Mouse (Mus musculus) stomach, embryonic 16.5 days (tissue): ENCODE data around the gene Spata13. TPM values are rescaled to one million over a fixed set of nuclear protein-coding genes. Genes with fewer than 3 reads are reported as not detected.

ENCODE experiments used
- ATAC-seq: fragments of 200-750 bp; cut with Nextera tagmentation; 2 replicates; pipeline ENCODE4 v1.8.0; 2017; ENCODE audit warnings: moderate number of reproducible peaks, moderate TSS enrichment; ENCODE audit not compliant: insufficient read depth, low FRiP score
- H3K27ac ChIP-seq: fragments of 300-500 bp; sonication (generic); 2 replicates; pipeline ENCODE4 v1.5.1; 2014; ENCODE audit warnings: low read length
- H3K27me3 ChIP-seq: fragments of 300-500 bp; sonication (generic); 2 replicates; pipeline ENCODE4 v1.6.1; 2014; ENCODE audit warnings: low read length, control low read depth, mixed read lengths; ENCODE audit not compliant: control insufficient read depth, insufficient read depth
- H3K36me3 ChIP-seq: fragments of 300-500 bp; sonication (generic); 2 replicates; pipeline ENCODE4 v1.6.1; 2014; ENCODE audit warnings: low read length; ENCODE audit not compliant: control insufficient read depth, insufficient read depth
- H3K4me1 ChIP-seq: fragments of 300-500 bp; sonication (generic); 2 replicates; pipeline ENCODE4 v1.6.1; 2014; ENCODE audit warnings: low read length, control low read depth, mixed read lengths; ENCODE audit not compliant: control insufficient read depth, insufficient read depth
- H3K4me2 ChIP-seq: fragments of 300-500 bp; sonication (generic); 2 replicates; pipeline ENCODE4 v1.6.1; 2014; ENCODE audit warnings: low read depth, low read length, mixed read lengths
- H3K4me3 ChIP-seq: fragments of 300-500 bp; sonication (generic); replicated peaks from 2 replicates; pipeline ENCODE4 v1.5.1; 2014; ENCODE audit warnings: mild to moderate bottlenecking, low read length
- H3K9ac ChIP-seq: fragments of 300-500 bp; sonication (generic); 2 replicates; pipeline ENCODE4 v1.6.1; 2014; ENCODE audit warnings: low read length
- H3K9me3 ChIP-seq: fragments of 300-500 bp; sonication (generic); replicated peaks from 2 replicates; pipeline ENCODE4 v1.6.1; 2016; ENCODE audit warnings: low read length, control low read depth; ENCODE audit not compliant: control insufficient read depth
- WGBS: fragments of 180-500 bp; shearing (Covaris S2); extraction: QIAGEN DNeasy Blood & Tissue Kit; methylation state at CpG from one replicate; pipeline ENCODE4 v1.1.7; 2014; 5-methylcytosine and 5-hydroxymethylcytosine counted together
- polyA plus RNA-seq: library from polyadenylated mRNA; unstranded; fragments of >200 nt; fragmentation: Nextera tagmentation; extraction: Ambion mirVana; gene quantifications from 2 replicates; pipeline ENCODE4 v1.2.1, GENCODE M21; 2015

Gene Spata13
- polyA plus RNA-seq, 1 experiment from 2014 or later = 23.2 TPM

DNA sequence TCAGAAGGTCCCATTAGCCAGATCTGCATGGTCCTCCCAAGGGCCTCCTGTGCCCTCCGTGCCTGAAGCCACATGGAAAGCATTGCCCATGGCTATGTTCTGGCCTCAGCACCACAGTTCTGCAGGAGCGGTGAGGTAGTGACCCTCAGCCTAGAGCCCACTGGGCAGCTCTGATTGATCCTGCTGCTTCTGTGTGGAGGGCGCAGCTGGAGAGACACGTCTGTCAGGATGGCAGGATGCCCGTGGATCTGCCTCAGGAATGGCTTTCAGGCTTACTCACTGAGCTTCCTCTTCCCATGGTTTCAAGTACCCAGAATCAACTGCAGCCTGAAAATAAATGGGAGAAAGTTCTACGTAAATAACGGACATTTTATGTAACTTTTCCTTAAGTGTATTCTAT lies 14.1 kb downstream of the Spata13 start:
- H3K9me3 ChIP-seq = no peaks in the 10 kb centered on the region
- no peak for ATAC-seq
- H3K27me3 ChIP-seq = no peaks in the 10 kb centered on the region
- 86% methylated on average over 7 of the region's 7 CpGs for WGBS
- H3K4me2 ChIP-seq = no peak overlapping the region
- no peaks in the 10 kb centered on the region for H3K36me3 ChIP-seq
- no peak overlapping the region for H3K27ac ChIP-seq
- no peak overlapping the region for H3K4me3 ChIP-seq
- no peak overlapping the region for H3K9ac ChIP-seq
- 0 out of 2 replicates have a peak, but pooled peaks cover 6% of the 10 kb centered on the region for H3K4me1 ChIP-seq

- no peak overlapping the region for H3K27ac ChIP-seq
- WGBS = 89% methylated on average over 1 of the region's 1 CpGs
- H3K27me3 ChIP-seq = no peaks in the 10 kb centered on the region
- H3K4me3 ChIP-seq = no peak overlapping the region
- no peak for ATAC-seq
- H3K4me1 ChIP-seq = 0 out of 2 replicates have a peak, but pooled peaks cover 6% of the 10 kb centered on the region
- no peak overlapping the region for H3K4me2 ChIP-seq
- H3K9ac ChIP-seq = no peak overlapping the region
- no peaks in the 10 kb centered on the region for H3K36me3 ChIP-seq
- H3K9me3 ChIP-seq = no peaks in the 10 kb centered on the region
Observed at GRCm38 (mm10) chr14:60648956-60649355, 15.2 kb downstream of the Spata13 start.

DNA sequence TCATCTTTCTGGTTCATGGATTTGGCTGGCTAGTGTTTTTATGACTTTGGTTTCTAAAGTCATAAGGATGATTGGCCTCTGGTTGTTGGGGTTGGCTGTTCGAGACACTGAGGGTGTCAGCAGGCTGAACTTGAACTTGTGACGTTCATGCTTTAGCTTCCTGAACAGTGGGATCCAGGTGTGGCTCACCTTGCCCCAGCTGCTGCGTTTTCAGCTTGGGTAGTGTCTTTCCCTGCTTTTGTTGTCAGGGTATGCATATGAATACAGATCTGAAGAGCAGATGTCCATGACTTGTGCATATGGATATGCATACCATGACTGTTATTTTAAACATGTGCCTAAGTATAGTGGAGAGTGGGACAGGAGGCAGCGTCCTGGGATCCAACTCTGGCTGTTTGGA lies 19.4 kb downstream of the Spata13 start:
- H3K27ac ChIP-seq = no peak overlapping the region
- H3K9me3 ChIP-seq = no peaks in the 10 kb centered on the region
- H3K36me3 ChIP-seq = no peaks in the 10 kb centered on the region
- 78% methylated on average over 4 of the region's 4 CpGs for WGBS
- no peak overlapping the region for H3K9ac ChIP-seq
- no peaks in the 10 kb centered on the region for H3K27me3 ChIP-seq
- no peak for ATAC-seq
- H3K4me2 ChIP-seq = no peak overlapping the region
- H3K4me1 ChIP-seq = no peaks in the 10 kb centered on the region
- no peak overlapping the region for H3K4me3 ChIP-seq

GRCm38 (mm10) chr14:60653977-60654376 lies 20.2 kb downstream of the Spata13 start:
- no peak; the same call in 1 of the 2 replicates for ATAC-seq
- Histone ChIP-seq H3K9ac (no peak overlapping the region), H3K4me2 (no peak overlapping the region), H3K9me3 (no peaks in the 10 kb centered on the region), H3K4me1 (no peaks in the 10 kb centered on the region), H3K27ac (no peak overlapping the region), H3K27me3 (no peaks in the 10 kb centered on the region), H3K36me3 (no peaks in the 10 kb centered on the region), H3K4me3 (no peak overlapping the region)
- 75% methylated on average over 5 of the region's 5 CpGs for WGBS

DNA sequence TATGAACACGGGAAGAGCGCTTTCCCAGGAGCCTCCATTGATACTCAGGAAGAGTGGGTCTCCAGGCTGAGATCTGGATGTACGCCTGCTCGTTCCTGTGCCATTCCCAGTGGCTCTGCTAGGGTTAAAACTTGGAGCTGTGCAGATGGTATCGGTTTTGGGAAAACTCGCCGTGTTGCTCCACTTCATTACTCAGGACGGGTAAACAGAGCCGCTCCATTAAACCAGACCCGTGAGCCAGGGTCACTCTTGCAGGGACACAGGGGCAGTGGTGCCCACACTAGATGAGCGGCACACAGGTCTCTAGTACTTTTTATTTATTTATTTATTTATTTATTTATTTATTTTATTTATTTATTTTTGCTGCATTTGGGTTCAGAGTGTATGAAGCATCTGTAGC lies 20.9 kb downstream of the Spata13 start:
- no peaks in the 10 kb centered on the region for H3K4me1 ChIP-seq
- H3K4me3 ChIP-seq = no peak overlapping the region
- 70% methylated on average over 11 of the region's 11 CpGs for WGBS
- no peak overlapping the region for H3K27ac ChIP-seq
- no peaks in the 10 kb centered on the region for H3K36me3 ChIP-seq
- no peaks in the 10 kb centered on the region for H3K9me3 ChIP-seq
- no peak overlapping the region for H3K4me2 ChIP-seq
- no peaks in the 10 kb centered on the region for H3K27me3 ChIP-seq
- no peak for ATAC-seq
- no peak overlapping the region for H3K9ac ChIP-seq

DNA sequence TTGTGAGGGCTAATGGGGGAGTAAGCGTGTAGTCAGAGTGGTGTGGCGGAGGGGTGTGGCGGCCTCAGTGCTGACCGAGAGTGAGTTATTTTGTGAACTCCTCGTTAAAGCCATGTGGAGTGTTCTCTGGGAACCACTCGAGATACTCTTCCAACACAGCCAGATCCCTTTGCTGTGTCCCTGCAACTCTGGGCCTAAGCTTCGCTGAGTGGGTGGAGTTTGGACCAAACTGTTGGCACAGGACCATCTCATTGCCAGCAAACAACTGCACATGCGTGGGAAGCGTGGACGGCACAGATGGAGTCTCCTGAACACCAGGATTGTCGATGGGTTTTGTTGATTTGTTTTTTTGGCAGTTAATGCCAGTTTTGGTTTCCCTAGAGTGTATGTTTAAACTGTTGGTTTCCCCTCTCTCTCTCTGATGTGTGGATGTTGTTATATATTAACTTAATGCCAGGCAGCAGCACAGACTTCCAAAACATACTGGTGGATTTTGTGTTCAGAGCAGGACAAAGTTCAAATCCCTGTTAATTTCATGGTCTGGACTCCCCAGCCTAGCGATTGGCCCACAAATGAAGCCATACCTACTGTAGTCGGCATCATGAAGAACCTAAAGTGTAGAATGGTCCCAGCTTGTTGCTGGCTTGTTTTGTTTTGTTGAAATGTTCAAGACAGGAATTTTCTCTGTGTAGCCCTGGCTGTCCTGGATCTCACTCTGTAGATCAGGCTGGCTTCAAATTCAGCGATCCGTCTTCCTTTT lies 22.3 kb downstream of the Spata13 start:
- Histone ChIP-seq H3K9me3 (no peaks in the 10 kb centered on the region), H3K4me3 (no peak overlapping the region), H3K4me2 (0 out of 2 replicates have a peak overlapping the region, but pooled peaks have one; percentile 10), H3K4me1 (no peaks in the 10 kb centered on the region), H3K9ac (no peak overlapping the region), H3K27me3 (no peaks in the 10 kb centered on the region), H3K36me3 (no peaks in the 10 kb centered on the region), H3K27ac (0 out of 2 replicates have a peak overlapping the region, but pooled peaks have one; percentile 1)
- 65% methylated on average over 15 of the region's 15 CpGs for WGBS
- no peak for ATAC-seq

- Histone ChIP-seq H3K27ac (0 out of 2 replicates have a peak overlapping the region, but pooled peaks have one; percentile 1), H3K4me1 (no peaks in the 10 kb centered on the region), H3K9me3 (no peaks in the 10 kb centered on the region), H3K9ac (no peak overlapping the region), H3K36me3 (no peaks in the 10 kb centered on the region), H3K27me3 (no peaks in the 10 kb centered on the region), H3K4me2 (no peak overlapping the region), H3K4me3 (no peak overlapping the region)
- no peak for ATAC-seq
- WGBS = 82% methylated on average over 11 of the region's 11 CpGs
Observed at GRCm38 (mm10) chr14:60656701-60657085, 22.9 kb downstream of the Spata13 start.

GRCm38 (mm10) chr14:60657891-60658290 lies 24.1 kb downstream of the Spata13 start:
- no peak for ATAC-seq
- 68% methylated on average over 2 of the region's 2 CpGs for WGBS

DNA sequence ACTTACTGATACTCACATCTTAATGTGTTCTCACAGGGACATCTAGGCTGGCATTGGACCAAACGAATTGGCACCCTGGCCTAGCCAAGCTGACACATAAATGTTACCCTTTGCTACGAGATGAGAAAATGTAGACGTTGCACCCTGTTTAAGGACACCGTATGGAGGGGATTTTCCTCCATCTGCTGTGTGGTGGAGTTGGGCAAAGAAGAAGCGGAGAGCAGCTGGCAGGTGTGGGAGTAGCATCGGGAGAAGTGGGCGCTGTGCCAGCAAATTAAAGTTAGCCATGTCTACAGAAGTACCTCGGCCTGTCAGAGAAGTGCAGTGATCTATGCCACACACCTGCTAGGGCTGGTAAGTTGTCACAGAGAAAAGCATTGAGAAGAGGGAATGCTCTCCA lies 25.7 kb downstream of the Spata13 start:
- Histone ChIP-seq H3K9ac (no peak overlapping the region), H3K36me3 (no peaks in the 10 kb centered on the region), H3K9me3 (no peaks in the 10 kb centered on the region), H3K27ac (no peak overlapping the region), H3K4me1 (peaks cover under 1% of the 10 kb centered on the region; the same call in 1 of the 2 replicates), H3K27me3 (no peaks in the 10 kb centered on the region), H3K4me3 (no peak overlapping the region), H3K4me2 (no peak overlapping the region)
- 75% methylated on average over 8 of the region's 8 CpGs for WGBS
- ATAC-seq = no peak

More at GRCm38 (mm10) chr14:60657891-60658290, 24.1 kb downstream of the Spata13 start:
- H3K9me3 ChIP-seq = no peaks in the 10 kb centered on the region
- H3K4me1 ChIP-seq = no peaks in the 10 kb centered on the region
- no peak overlapping the region for H3K4me3 ChIP-seq
- H3K9ac ChIP-seq = no peak overlapping the region
- no peak overlapping the region for H3K4me2 ChIP-seq
- no peaks in the 10 kb centered on the region for H3K36me3 ChIP-seq
- H3K27ac ChIP-seq = no peak overlapping the region
- H3K27me3 ChIP-seq = no peaks in the 10 kb centered on the region
